Mouse (Mus musculus) kidney, embryonic 16.5 days (tissue): Measurements from ENCODE around the gene Tmem38a. TPM values are rescaled to one million over a fixed set of nuclear protein-coding genes. Genes with fewer than 3 reads are reported as not detected.
A peak's percentile ranks its signal among the peaks of the same experiment; 100 is the strongest.

Source experiments
- ATAC-seq: fragments of 200-750 bp; cut with Nextera tagmentation; 2 replicates; pipeline ENCODE4 v1.8.0; 2017; ENCODE audit warnings: moderate TSS enrichment; ENCODE audit not compliant: low FRiP score, low TSS enrichment
- H3K27ac ChIP-seq: fragments of 300-500 bp; sonication (generic); 2 replicates; pipeline ENCODE4 v1.5.1; 2014; ENCODE audit warnings: low read length
- H3K27me3 ChIP-seq: fragments of 300-500 bp; sonication (generic); 2 replicates; pipeline ENCODE4 v1.6.1; 2014; ENCODE audit warnings: low read length, control low read depth, mixed read lengths; ENCODE audit not compliant: insufficient read depth
- H3K36me3 ChIP-seq: fragments of 300-500 bp; sonication (generic); 2 replicates; pipeline ENCODE4 v1.6.1; 2014; ENCODE audit warnings: low read length, control low read depth, mixed read lengths; ENCODE audit not compliant: insufficient read depth
- H3K4me1 ChIP-seq: fragments of 300-500 bp; sonication (generic); 2 replicates; pipeline ENCODE4 v1.6.1; 2014; ENCODE audit warnings: low read length, control low read depth, mixed read lengths; ENCODE audit not compliant: insufficient read depth
- H3K4me2 ChIP-seq: fragments of 300-500 bp; sonication (generic); replicated peaks from 2 replicates; pipeline ENCODE4 v1.6.1; 2014; ENCODE audit warnings: low read depth, low read length
- H3K4me3 ChIP-seq: fragments of 300-500 bp; sonication (generic); 2 replicates; pipeline ENCODE4 v1.5.1; 2014; ENCODE audit warnings: mild to moderate bottlenecking, low read length
- H3K9ac ChIP-seq: fragments of 300-500 bp; sonication (generic); replicated peaks from 2 replicates; pipeline ENCODE4 v1.6.1; 2014; ENCODE audit warnings: low read length
- H3K9me3 ChIP-seq: fragments of 300-500 bp; sonication (generic); 2 replicates; pipeline ENCODE4 v1.6.1; 2016; ENCODE audit warnings: low read length, control low read depth
- WGBS: fragments of 180-500 bp; shearing (Covaris S2); extraction: QIAGEN DNeasy Blood & Tissue Kit; methylation state at CpG from one replicate; pipeline ENCODE4 v1.1.7; 2014; 5-methylcytosine and 5-hydroxymethylcytosine counted together
- polyA plus RNA-seq: library from polyadenylated mRNA; unstranded; fragments of >200 nt; fragmentation: Nextera tagmentation; extraction: Ambion mirVana; gene quantifications from 2 replicates; pipeline ENCODE4 v1.2.1, GENCODE M21; 2015

The Tmem38a gene
- polyA plus RNA-seq, 1 experiment from 2014 or later = 26.3 TPM

DNA sequence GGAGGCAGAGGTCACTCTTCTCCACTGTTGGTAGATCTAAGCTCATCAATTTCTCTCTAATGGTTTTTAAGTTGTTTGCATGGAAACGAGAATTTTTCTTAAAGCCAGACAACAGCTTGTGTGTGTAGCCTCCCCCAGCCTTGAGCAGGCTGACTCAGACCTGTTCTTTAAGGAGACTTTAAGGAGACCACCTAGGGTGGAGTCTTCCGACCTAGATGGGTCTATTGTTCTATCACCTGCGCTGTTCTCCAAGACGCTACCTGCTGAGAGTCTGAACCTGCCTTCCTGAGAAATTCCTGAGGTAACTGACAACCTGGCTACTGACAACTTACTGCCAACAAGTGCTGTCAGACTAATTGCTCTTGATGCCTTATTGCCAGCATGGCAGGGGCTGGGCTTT lies 16.1 kb upstream of the Tmem38a start:
- ATAC-seq = no peak
- no peak overlapping the region for H3K27ac ChIP-seq

DNA sequence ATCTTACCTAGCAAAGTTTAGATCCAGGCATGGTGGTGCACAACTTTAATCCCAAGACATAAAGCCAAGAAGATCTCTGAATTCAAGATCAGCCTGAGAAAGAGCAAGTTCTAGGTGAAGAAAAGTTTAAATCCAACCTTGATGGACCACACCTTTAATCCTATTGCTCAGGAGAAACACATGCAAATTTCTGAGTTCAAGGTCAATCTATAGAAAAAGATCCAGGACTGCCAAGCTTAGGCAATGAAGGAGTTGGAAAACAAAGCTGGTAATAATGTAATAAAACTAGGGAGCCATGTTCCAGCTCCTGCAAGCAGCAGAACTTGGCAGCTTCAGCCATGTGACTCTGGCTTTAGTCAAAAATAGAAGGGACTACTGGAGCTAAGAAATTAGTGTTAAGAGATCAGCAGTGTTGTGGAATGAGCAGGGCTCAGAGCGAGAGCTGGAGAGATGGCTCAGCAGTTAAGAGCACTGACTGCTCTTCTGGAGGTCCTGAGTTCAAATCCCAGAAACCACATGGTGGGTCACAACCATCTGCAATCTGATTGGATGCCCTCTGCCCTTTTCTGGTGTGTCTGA lies 10.7 kb upstream of the Tmem38a start:
- WGBS = 97% methylated on average over 1 of the region's 1 CpGs
- Histone ChIP-seq H3K27me3 (no peaks in the 10 kb centered on the region), H3K4me3 (no peak overlapping the region), H3K4me2 (no peak overlapping the region), H3K9ac (no peak overlapping the region), H3K36me3 (peaks cover 52% of the 10 kb centered on the region), H3K4me1 (no peaks in the 10 kb centered on the region), H3K9me3 (no peaks in the 10 kb centered on the region), H3K27ac (no peak overlapping the region)
- no peak for ATAC-seq

More for the DNA sequence above, 16.1 kb upstream of the Tmem38a start:
- no peaks in the 10 kb centered on the region for H3K4me1 ChIP-seq
- 60% methylated on average over 4 of the region's 4 CpGs for WGBS
- H3K9ac ChIP-seq = no peak overlapping the region
- H3K27me3 ChIP-seq = no peaks in the 10 kb centered on the region
- peaks cover 26% of the 10 kb centered on the region for H3K36me3 ChIP-seq
- H3K9me3 ChIP-seq = no peaks in the 10 kb centered on the region
- H3K4me2 ChIP-seq = no peak overlapping the region
- H3K4me3 ChIP-seq = no peak overlapping the region

DNA sequence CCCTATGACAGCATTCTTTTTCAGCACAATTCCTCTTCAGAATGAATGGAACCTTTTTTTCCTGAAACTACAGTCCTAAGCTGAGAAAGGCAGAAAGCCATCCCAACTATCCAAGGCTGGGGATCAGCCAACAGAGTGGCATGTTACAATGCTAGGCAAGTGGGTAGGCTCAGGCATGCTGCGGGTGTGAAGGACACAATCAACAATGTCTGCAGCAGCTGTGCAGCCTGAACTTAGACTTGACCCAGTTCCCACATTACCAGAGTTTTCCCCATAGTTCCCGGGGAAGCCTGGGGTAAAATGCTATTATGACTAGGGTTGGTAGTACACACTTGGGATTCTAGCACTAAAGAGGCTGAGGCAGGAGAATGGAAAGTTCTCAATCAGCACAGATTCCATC lies 5.9 kb upstream of the Tmem38a start:
- Histone ChIP-seq H3K4me1 (peaks cover 12% of the 10 kb centered on the region), H3K36me3 (peaks cover 63% of the 10 kb centered on the region), H3K4me2 (no peak overlapping the region), H3K9me3 (no peaks in the 10 kb centered on the region), H3K9ac (no peak overlapping the region), H3K27ac (no peak overlapping the region), H3K27me3 (no peaks in the 10 kb centered on the region), H3K4me3 (no peak overlapping the region)
- WGBS = 96% methylated on average over 2 of the region's 2 CpGs
- no peak for ATAC-seq

DNA sequence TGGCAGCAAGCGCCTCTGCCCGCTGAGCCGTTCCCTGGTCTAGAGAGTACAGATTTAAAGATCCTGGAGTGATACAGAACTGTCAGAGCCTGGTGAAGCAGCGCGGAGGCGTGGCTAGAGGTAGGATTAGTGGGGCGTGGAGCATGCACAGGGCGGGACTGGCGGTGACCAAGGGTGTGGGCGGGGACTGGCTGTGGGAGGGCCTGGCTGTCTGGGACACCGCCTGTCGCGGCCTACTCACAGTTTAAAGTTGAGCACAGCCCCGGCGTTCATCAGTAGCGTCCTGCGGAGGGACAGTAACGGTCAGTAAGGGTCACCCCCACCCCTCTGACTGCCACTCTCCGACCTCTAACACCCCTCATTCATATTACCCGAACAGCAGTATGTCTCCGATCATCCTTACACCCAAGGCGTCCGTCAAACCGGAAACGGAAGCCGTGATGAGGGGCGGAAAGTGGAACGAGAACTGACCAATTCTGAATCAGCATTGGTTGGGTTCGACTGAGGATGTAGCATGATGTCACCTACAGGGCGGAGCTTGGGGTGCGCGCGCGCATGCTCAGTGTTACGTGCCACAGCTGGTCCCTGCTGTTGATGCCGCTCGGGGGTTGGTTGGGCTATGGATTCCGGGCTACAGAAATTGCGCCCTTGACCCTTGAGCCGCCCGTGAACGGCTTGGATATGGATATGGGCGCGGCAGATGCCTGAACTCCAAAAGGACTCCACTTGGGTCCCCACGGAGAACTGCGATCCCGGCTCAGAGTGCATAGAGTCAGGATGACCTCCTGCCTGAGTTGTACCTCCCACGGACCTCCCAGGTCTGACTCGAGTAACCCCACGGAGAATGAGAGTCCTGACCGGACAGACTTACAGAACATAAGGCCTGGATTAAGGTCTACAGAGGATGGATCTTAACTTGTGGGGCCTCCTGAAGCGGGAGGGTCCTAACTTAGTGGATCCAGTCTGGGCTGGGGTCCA lies 933 bp upstream of the Tmem38a start, which contains the start of gene Smim7:
Smim7 (minus strand) TSS at position 456 of the 978 bp plus-strand sequence.
- Histone ChIP-seq H3K27ac (peak within 1 kb of the TSS; percentile 97), H3K4me1 (peaks cover 27% of the 10 kb centered on the region), H3K27me3 (no peaks in the 10 kb centered on the region), H3K36me3 (peaks cover 34% of the 10 kb centered on the region), H3K9me3 (no peaks in the 10 kb centered on the region), H3K4me2 (peak within 1 kb of the TSS; percentile 87), H3K9ac (peak within 1 kb of the TSS; percentile 82), H3K4me3 (peak within 1 kb of the TSS; percentile 72)
- ATAC-seq = peak; percentile 98
- under 1% methylated on average over 51 of the region's 52 CpGs for WGBS

DNA sequence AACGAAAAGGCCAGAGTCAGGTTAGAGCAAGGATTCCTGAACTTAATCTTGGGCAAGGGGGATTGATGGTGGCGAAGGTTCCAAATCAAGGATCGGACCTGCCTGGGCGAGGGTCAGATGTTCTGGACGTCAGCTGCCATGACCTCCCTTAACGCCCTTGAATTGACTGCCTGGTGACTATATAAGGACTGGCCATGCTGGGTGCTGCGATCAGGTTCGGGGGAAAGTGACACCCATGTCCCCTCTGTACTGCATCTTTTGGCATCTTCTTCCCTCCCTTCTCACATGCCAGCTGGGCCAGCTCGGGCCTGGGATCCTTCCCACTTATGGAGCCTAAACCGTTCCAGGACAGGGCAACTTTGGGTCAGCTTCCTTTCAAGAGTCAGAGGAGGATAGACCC lies 652 bp downstream of the Tmem38a start:
- H3K9me3 ChIP-seq = no peaks in the 10 kb centered on the region
- ATAC-seq = no peak
- peak overlapping the region; percentile 77 for H3K9ac ChIP-seq
- peak overlapping the region; percentile 97 for H3K27ac ChIP-seq
- WGBS = 5% methylated on average over 10 of the region's 10 CpGs
- H3K27me3 ChIP-seq = no peaks in the 10 kb centered on the region
- peak overlapping the region; percentile 72 for H3K4me3 ChIP-seq
- H3K36me3 ChIP-seq = peaks cover 19% of the 10 kb centered on the region
- H3K4me1 ChIP-seq = peaks cover 27% of the 10 kb centered on the region
- H3K4me2 ChIP-seq = peak overlapping the region; percentile 87

DNA sequence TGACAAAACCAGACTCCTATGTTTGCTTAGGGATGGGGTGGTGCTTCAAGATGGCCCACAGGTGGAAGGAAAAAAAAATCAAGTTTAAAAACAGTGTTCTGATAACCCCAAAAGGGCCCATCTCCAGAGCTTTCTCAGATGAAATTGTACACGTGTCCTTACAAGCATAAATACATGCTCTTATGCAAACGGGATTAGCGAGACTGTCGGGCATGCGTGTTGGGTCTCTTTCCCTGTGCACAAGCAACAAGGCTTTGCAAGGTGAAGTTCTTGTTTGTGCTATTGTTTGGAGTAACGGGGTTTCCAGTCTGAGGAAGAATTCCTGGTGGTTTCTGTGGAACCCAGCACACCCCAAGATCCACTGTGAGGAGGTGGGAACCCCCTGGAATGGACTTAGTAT lies 1.6 kb downstream of the Tmem38a start:
- Histone ChIP-seq H3K27ac (no peak overlapping the region), H3K4me1 (peaks cover 27% of the 10 kb centered on the region), H3K4me3 (no peak overlapping the region), H3K27me3 (no peaks in the 10 kb centered on the region), H3K9me3 (no peaks in the 10 kb centered on the region), H3K36me3 (peaks cover 10% of the 10 kb centered on the region), H3K9ac (no peak overlapping the region), H3K4me2 (no peak overlapping the region)
- WGBS = 84% methylated on average over 6 of the region's 6 CpGs
- no peak for ATAC-seq

DNA sequence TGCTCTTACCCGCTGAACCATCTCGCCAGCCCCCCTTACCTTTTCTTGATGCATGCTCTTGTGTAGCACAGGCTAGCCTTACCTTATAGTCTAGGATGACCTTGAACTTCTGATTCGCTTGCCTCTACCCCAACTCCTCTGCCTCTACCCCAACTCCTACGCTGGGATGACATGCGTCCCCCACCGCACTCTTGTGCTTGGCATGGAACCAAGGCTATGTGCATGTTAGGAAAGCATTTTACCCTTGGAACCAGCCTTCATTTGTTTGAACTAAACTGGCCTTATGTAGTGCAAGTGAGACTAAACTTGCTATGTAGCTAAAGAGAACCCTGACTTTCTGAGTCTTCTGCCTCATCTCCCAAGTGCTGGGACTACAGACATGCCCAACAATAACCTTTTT lies 4.1 kb downstream of the Tmem38a start:
- Histone ChIP-seq H3K36me3 (no peaks in the 10 kb centered on the region), H3K4me3 (no peak overlapping the region), H3K27ac (no peak overlapping the region), H3K27me3 (no peaks in the 10 kb centered on the region), H3K9me3 (no peaks in the 10 kb centered on the region), H3K4me2 (no peak overlapping the region), H3K9ac (no peak overlapping the region), H3K4me1 (peaks cover 16% of the 10 kb centered on the region)
- WGBS = 93% methylated on average over 6 of the region's 6 CpGs
- ATAC-seq = no peak

DNA sequence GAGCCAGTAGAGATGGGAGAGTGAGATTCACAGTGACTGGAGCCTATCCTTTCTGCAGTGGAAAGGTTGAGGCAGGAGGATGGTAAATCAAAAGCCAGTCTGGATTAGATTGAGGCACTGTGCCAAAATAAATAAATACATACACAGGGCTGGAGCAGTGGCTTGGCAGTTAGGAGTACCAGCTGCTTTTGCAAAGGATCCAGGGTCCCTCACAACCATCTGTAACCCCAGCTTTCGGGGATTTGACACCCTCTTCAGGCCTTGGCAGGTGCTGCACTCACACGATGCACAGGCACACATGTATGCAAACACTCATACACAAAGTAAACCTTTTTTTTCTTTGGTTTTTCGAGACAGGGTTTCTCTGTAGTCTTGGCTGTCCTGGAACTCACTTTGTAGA lies 5.4 kb downstream of the Tmem38a start:
- 89% methylated on average over 3 of the region's 3 CpGs for WGBS
- no peaks in the 10 kb centered on the region for H3K27me3 ChIP-seq
- no peak for ATAC-seq

DNA sequence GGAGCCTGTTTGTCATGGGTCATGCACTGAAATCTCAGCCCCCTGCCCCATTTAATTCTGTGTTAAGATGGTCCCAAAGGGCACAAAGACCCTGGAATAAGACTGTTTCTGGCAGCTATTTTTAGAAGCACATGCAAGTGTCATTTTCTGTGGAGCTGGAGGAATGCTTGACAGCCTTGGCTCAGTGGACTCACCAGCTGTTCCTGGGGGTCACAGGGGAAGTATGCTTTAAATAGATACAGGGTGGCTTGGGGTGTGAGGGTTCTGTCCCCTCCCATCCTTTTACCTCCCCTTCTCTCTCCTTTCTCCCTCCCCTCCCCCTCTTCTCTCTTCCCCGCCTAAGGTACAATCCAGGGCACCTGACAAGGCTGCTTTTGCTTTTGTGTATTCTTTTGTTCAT lies 6.1 kb downstream of the Tmem38a start:
- no peak overlapping the region for H3K4me3 ChIP-seq
- H3K9ac ChIP-seq = no peak overlapping the region
- no peaks in the 10 kb centered on the region for H3K27me3 ChIP-seq
- H3K36me3 ChIP-seq = no peaks in the 10 kb centered on the region
- peaks cover 8% of the 10 kb centered on the region for H3K4me1 ChIP-seq
- H3K27ac ChIP-seq = no peak overlapping the region
- H3K9me3 ChIP-seq = no peaks in the 10 kb centered on the region
- no peak overlapping the region for H3K4me2 ChIP-seq
- no peak for ATAC-seq
- 91% methylated on average over 1 of the region's 1 CpGs for WGBS

More for the DNA sequence above, 5.4 kb downstream of the Tmem38a start:
- no peak overlapping the region for H3K4me3 ChIP-seq
- H3K9ac ChIP-seq = no peak overlapping the region
- H3K27ac ChIP-seq = no peak overlapping the region
- no peak overlapping the region for H3K4me2 ChIP-seq
- H3K9me3 ChIP-seq = no peaks in the 10 kb centered on the region
- H3K4me1 ChIP-seq = peaks cover 15% of the 10 kb centered on the region
- H3K36me3 ChIP-seq = no peaks in the 10 kb centered on the region

DNA sequence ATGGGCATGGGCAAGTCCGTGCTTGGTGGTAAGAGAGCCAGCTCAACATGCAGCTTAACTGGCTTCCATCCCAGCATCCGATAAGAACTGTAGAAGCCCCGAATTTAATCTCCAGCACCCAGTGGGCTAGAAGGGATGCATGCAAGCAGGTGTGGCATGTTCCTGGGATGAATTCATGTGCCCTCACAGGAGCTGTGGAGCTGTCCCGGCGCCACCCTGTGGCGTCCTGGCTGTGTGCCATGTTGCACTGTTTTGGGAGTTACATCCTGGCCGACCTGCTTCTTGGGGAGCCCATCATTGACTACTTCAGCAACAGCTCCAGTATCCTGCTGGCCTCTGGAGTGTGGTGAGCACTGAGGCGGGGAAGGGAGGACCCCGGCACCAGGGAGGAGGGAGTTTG lies 7.5 kb downstream of the Tmem38a start:
- no peaks in the 10 kb centered on the region for H3K4me1 ChIP-seq
- H3K27ac ChIP-seq = no peak overlapping the region
- 67% methylated on average over 9 of the region's 9 CpGs for WGBS
- no peaks in the 10 kb centered on the region for H3K9me3 ChIP-seq
- no peak overlapping the region for H3K4me2 ChIP-seq
- no peak overlapping the region for H3K4me3 ChIP-seq
- no peak for ATAC-seq
- H3K27me3 ChIP-seq = no peaks in the 10 kb centered on the region
- no peak overlapping the region for H3K9ac ChIP-seq
- no peaks in the 10 kb centered on the region for H3K36me3 ChIP-seq
